Mouse (Mus musculus): Measurements from ENCODE around the gene Apoo. TPM values are rescaled to one million over a fixed set of nuclear protein-coding genes. Genes with fewer than 3 reads are reported as not detected.

Gene Apoo
- polyA plus RNA-seq, 1 experiment from 2014 or later, result 88.3 TPM

Small RNAs within 50 kb of the gene (microRNA-seq; reads per million reads assigned to microRNA genes)
- not detected for gene Gm44477 (ENCODE audit: borderline number of aligned reads)

Other genes starting within 250 kb of the Apoo start
- gene Zfx, start 243.4 kb upstream of the Apoo start, polyA plus RNA-seq (2014; fragmentation: Nextera tagmentation; extraction: Ambion mirVana), result 35.7 and 37.2 TPM in 2 replicates
- gene Eif2s3x, start 154.3 kb upstream of the Apoo start, polyA plus RNA-seq (2014; fragmentation: Nextera tagmentation; extraction: Ambion mirVana), result 58.7 and 66.2 TPM in 2 replicates
- 9.9 and 10.5 TPM in 2 replicates for gene Klhl15, start 132.5 kb upstream of the Apoo start, polyA plus RNA-seq (2014; fragmentation: Nextera tagmentation; extraction: Ambion mirVana)
- not detected in 2 replicates for gene Fam90a1b, start 340 bp upstream of the Apoo start, polyA plus RNA-seq (2014; fragmentation: Nextera tagmentation; extraction: Ambion mirVana)
- 759 and 868 TPM in 2 replicates for gene Maged1, start 175.0 kb downstream of the Apoo start, polyA plus RNA-seq (2014; fragmentation: Nextera tagmentation; extraction: Ambion mirVana)

Data from embryonic facial prominence, embryonic 14.5 days (tissue).